Mouse (Mus musculus) hindbrain, embryonic 16.5 days (tissue): Measurements from ENCODE around the gene Tbl1x. TPM values are rescaled to one million over a fixed set of nuclear protein-coding genes. Genes with fewer than 3 reads are reported as not detected.

Source experiments
- ATAC-seq: fragments of 200-750 bp; cut with Nextera tagmentation; 2 replicates; pipeline ENCODE4 v1.8.0; 2017; ENCODE audit warnings: moderate TSS enrichment, moderate library complexity
- H3K27ac ChIP-seq: fragments of 300-500 bp; sonication (generic); 2 replicates; pipeline ENCODE4 v1.5.1; 2014; ENCODE audit warnings: low read depth, mild to moderate bottlenecking, control low read depth, low read length, moderate library complexity
- H3K27me3 ChIP-seq: fragments of 300-500 bp; sonication (generic); replicated peaks from 2 replicates; pipeline ENCODE4 v1.6.1; 2014; ENCODE audit warnings: low read length; ENCODE audit not compliant: control insufficient read depth, insufficient read depth
- H3K36me3 ChIP-seq: fragments of 300-500 bp; sonication (generic); 2 replicates; pipeline ENCODE4 v1.6.1; 2014; ENCODE audit warnings: mild to moderate bottlenecking, low read length, moderate library complexity, mixed read lengths; ENCODE audit not compliant: control insufficient read depth, insufficient read depth
- H3K4me1 ChIP-seq: fragments of 300-500 bp; sonication (generic); 2 replicates; pipeline ENCODE4 v1.6.1; 2014; ENCODE audit warnings: low read depth, low read length; ENCODE audit not compliant: control insufficient read depth, insufficient read depth
- H3K4me2 ChIP-seq: fragments of 300-500 bp; sonication (generic); 2 replicates; pipeline ENCODE4 v1.6.1; 2014; ENCODE audit warnings: mild to moderate bottlenecking, low read length, control low read depth, moderate library complexity
- H3K4me3 ChIP-seq: fragments of 300-500 bp; sonication (generic); 2 replicates; pipeline ENCODE4 v1.5.1; 2014; ENCODE audit warnings: mild to moderate bottlenecking, low read length, control low read depth, moderate library complexity
- H3K9ac ChIP-seq: fragments of 300-500 bp; sonication (generic); 2 replicates; pipeline ENCODE4 v1.6.1; 2014; ENCODE audit warnings: low read depth, mild to moderate bottlenecking, control low read depth, low read length, moderate library complexity
- H3K9me3 ChIP-seq: fragments of 300-500 bp; sonication (generic); 2 replicates; pipeline ENCODE4 v1.6.1; 2014; ENCODE audit warnings: mild to moderate bottlenecking, low read length, moderate library complexity; ENCODE audit not compliant: control insufficient read depth
- WGBS: fragments of 180-500 bp; shearing (Covaris S2); extraction: QIAGEN DNeasy Blood & Tissue Kit; methylation state at CpG from one replicate; pipeline ENCODE4 v1.1.7; 2014; 5-methylcytosine and 5-hydroxymethylcytosine counted together
- polyA plus RNA-seq: library from polyadenylated mRNA; unstranded; fragments of >200 nt; fragmentation: Nextera tagmentation; extraction: Ambion mirVana; gene quantifications from 2 replicates; pipeline ENCODE4 v1.2.1, GENCODE M21; 2015

Gene Tbl1x
- polyA plus RNA-seq, 1 experiment from 2014 or later = 39.1 TPM

- Histone ChIP-seq H3K27ac (no peak overlapping the region), H3K9ac (no peak overlapping the region), H3K27me3 (no peaks in the 10 kb centered on the region), H3K9me3 (no peaks in the 10 kb centered on the region), H3K4me3 (no peak overlapping the region), H3K36me3 (no peaks in the 10 kb centered on the region), H3K4me2 (no peak overlapping the region), H3K4me1 (no peaks in the 10 kb centered on the region)
- WGBS = 87% methylated on average over 2 of the region's 2 CpGs
- no peak for ATAC-seq
These were observed 75.2 kb downstream of the Tbl1x start for GRCm38 (mm10) chrX:77585974-77586373.

- Histone ChIP-seq H3K27ac (no peak overlapping the region), H3K4me2 (no peak overlapping the region), H3K4me3 (no peak overlapping the region), H3K36me3 (no peaks in the 10 kb centered on the region), H3K27me3 (no peaks in the 10 kb centered on the region), H3K4me1 (no peaks in the 10 kb centered on the region), H3K9ac (no peak overlapping the region), H3K9me3 (no peaks in the 10 kb centered on the region)
- ATAC-seq = no peak
- WGBS = 73% methylated on average over 7 of the region's 7 CpGs
These were observed 83.9 kb downstream of the Tbl1x start for GRCm38 (mm10) chrX:77594670-77595224.

DNA sequence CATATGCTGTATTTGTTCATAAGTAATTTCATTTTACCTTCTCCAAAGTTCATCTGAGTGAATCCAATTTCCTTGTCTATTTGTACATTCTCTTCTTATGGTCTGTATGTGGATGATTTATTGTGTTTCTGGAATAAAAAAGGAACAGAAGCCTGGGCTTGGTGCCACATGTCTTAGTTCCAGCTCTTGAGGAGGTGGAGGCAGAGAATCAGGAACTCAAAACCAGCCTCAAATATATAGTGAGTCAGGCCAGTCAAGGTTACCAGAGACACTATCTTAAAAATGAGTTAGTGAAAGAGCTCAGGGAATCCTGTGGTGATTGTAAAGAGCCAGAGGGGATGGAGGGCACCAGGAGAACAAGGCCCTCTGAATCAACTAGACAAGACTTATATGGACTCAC lies 86.9 kb downstream of the Tbl1x start:
- H3K27ac ChIP-seq = no peak overlapping the region
- no peaks in the 10 kb centered on the region for H3K36me3 ChIP-seq
- no peak overlapping the region for H3K9ac ChIP-seq
- no peak for ATAC-seq
- H3K27me3 ChIP-seq = no peaks in the 10 kb centered on the region
- H3K4me1 ChIP-seq = no peaks in the 10 kb centered on the region
- no peaks in the 10 kb centered on the region for H3K9me3 ChIP-seq
- no peak overlapping the region for H3K4me2 ChIP-seq
- H3K4me3 ChIP-seq = no peak overlapping the region

DNA sequence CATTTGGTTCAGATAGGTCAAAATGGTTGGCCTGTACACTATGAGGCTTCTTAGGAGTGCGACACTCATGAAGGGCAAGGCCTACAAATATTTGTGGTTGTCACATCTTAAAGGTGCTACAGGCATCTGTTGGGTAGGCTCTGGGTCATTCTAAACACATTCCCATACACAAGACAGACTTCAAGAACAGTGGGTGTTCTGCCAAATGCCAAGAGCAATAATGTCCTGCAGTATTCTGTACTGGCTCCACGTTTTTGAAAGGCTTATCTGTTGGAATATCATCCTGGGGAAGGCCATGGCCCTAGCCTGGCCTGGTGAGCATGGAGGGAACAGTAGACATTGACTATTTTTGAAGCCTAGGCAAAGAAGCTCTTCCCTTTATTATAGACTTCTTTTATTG lies 87.9 kb downstream of the Tbl1x start:
- no peaks in the 10 kb centered on the region for H3K36me3 ChIP-seq
- no peak overlapping the region for H3K4me2 ChIP-seq
- H3K27ac ChIP-seq = no peak overlapping the region
- 74% methylated on average over 2 of the region's 2 CpGs for WGBS
- H3K9ac ChIP-seq = no peak overlapping the region
- no peaks in the 10 kb centered on the region for H3K9me3 ChIP-seq
- H3K4me1 ChIP-seq = no peaks in the 10 kb centered on the region
- no peak for ATAC-seq
- no peaks in the 10 kb centered on the region for H3K27me3 ChIP-seq
- no peak overlapping the region for H3K4me3 ChIP-seq

- Histone ChIP-seq H3K36me3 (no peaks in the 10 kb centered on the region), H3K4me3 (no peak overlapping the region), H3K27me3 (no peaks in the 10 kb centered on the region), H3K27ac (no peak overlapping the region), H3K4me1 (no peaks in the 10 kb centered on the region), H3K4me2 (no peak overlapping the region), H3K9ac (no peak overlapping the region), H3K9me3 (no peaks in the 10 kb centered on the region)
- WGBS = 88% methylated on average over 2 of the region's 2 CpGs
- ATAC-seq = no peak
These were observed 92.9 kb downstream of the Tbl1x start for GRCm38 (mm10) chrX:77603496-77604258.

GRCm38 (mm10) chrX:77607488-77607887 lies 96.7 kb downstream of the Tbl1x start:
- no peak overlapping the region for H3K27ac ChIP-seq
- no peak for ATAC-seq
- H3K9me3 ChIP-seq = no peaks in the 10 kb centered on the region
- H3K9ac ChIP-seq = no peak overlapping the region
- no peaks in the 10 kb centered on the region for H3K27me3 ChIP-seq
- H3K4me1 ChIP-seq = no peaks in the 10 kb centered on the region
- H3K36me3 ChIP-seq = no peaks in the 10 kb centered on the region
- 79% methylated on average over 1 of the region's 1 CpGs for WGBS
- H3K4me3 ChIP-seq = no peak overlapping the region
- no peak overlapping the region for H3K4me2 ChIP-seq

DNA sequence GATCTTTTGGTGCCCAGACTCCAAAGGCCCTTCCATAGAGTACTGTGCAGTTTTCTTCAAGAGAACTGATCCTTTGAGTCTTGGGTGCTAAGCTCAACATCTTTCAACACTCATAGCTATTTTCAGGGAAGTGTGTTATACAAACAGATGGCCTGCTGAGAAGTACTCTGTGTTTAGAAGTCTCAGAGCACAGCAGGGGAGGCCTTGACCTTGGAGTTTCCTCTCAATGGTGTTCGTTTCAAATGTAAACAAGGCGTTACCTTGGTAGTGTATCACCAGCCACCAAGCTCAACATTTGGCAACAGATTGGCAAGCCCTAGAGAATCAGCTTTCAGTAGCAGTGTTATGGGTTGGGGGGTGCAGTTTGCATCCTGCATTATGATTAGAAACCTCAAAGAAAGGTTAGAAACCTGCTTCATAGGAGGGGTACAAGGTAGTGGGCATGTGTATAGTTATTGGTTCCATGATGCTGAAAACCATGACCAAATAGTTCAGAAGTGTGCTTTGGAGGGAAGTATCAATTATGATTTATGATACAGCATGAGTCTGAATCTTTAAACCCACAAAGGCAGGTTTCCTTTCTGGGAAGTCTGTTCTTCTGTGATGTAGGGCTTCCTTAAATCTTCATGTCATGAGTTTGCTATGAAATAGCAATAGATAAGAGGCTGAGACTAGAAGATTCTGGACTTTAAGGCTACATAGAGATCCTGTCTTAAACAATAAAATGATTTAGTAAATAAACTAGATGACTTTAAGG lies 98.3 kb downstream of the Tbl1x start:
- Histone ChIP-seq H3K27ac (no peak overlapping the region), H3K36me3 (no peaks in the 10 kb centered on the region), H3K4me3 (no peak overlapping the region), H3K4me2 (no peak overlapping the region), H3K9me3 (no peaks in the 10 kb centered on the region), H3K27me3 (no peaks in the 10 kb centered on the region), H3K4me1 (no peaks in the 10 kb centered on the region), H3K9ac (no peak overlapping the region)
- WGBS = 51% methylated on average over 2 of the region's 2 CpGs
- no peak for ATAC-seq

- ATAC-seq = no peak
- H3K4me1 ChIP-seq = no peaks in the 10 kb centered on the region
- no peaks in the 10 kb centered on the region for H3K9me3 ChIP-seq
- no peak overlapping the region for H3K9ac ChIP-seq
- H3K4me3 ChIP-seq = no peak overlapping the region
- H3K4me2 ChIP-seq = no peak overlapping the region
- H3K36me3 ChIP-seq = no peaks in the 10 kb centered on the region
- no peak overlapping the region for H3K27ac ChIP-seq
- H3K27me3 ChIP-seq = no peaks in the 10 kb centered on the region
- 87% methylated on average over 3 of the region's 3 CpGs for WGBS
These were observed 101.1 kb downstream of the Tbl1x start for GRCm38 (mm10) chrX:77611938-77612337.

DNA sequence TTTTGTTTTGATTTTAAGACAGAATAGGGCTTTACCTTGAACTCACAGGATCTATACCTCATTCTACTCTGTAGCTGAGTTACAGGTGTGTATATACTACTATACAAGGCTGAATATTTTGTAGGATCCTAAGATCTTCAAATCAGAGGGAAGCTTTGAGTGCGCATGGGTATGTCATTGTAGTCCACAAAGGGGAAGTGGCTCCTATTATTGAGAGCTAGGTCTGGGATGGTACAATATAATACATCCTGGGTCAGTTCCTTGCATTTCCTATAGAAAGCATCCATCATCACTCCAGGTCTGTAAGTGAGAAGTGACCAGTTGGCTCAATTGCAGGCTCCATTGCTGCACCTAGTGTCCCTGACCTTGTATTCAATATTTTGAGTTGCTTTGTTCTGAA lies 102.2 kb downstream of the Tbl1x start:
- Histone ChIP-seq H3K27ac (no peak overlapping the region), H3K4me1 (no peaks in the 10 kb centered on the region), H3K4me3 (no peak overlapping the region), H3K36me3 (no peaks in the 10 kb centered on the region), H3K9ac (no peak overlapping the region), H3K9me3 (no peaks in the 10 kb centered on the region), H3K4me2 (no peak overlapping the region), H3K27me3 (no peaks in the 10 kb centered on the region)
- WGBS = 100% methylated on average over 1 of the region's 1 CpGs
- ATAC-seq = no peak
